Mouse (Mus musculus) heart, postnatal 10 days (tissue): Measurements from ENCODE around the gene Dnmbp. TPM values are rescaled to one million over a fixed set of nuclear protein-coding genes. Genes with fewer than 3 reads are reported as not detected.
"Not testable (repeated sequence)": the region's sequence is repeated elsewhere in the genome, so short reads cannot be mapped to it uniquely, and the experiment has no call there.

Experiments used
- DNase-seq, 2 experiments: peaks; one replicate each; pipeline ENCODE4 v3.0.0; 2021
- intact Hi-C: fragments of 180-260 bp; cut with DNase I; formaldehyde crosslinking; loops from one replicate; pipeline ENCODE4 v1.15.1; 2025
- total RNA-seq, 2 experiments: library from RNA; stranded (reverse); gene quantifications; 2 replicates each; pipeline ENCODE4 v1.2.3; 2021

Dnmbp gene
- total RNA-seq, 2 experiments from 2014 or later: 11.2 to 13.2 TPM

- DNase-seq, intact Hi-C loops: not testable (repeated sequence)
Observed at GRCm38 (mm10) chr19:43952936-43953335, 12.9 kb upstream of the Dnmbp start.

GRCm38 (mm10) chr19:43949111-43949810 is 9.3 kb upstream of the Dnmbp start:
- intact Hi-C loops: no loop called here
- DNase-seq: no peak

GRCm38 (mm10) chr19:43944566-43944965 is 4.6 kb upstream of the Dnmbp start:
- intact Hi-C loops: loop anchor here (5.0 kb wide), 1 partner anchor 92 kb away; no protein-coding TSS in a partner anchor

GRCm38 (mm10) chr19:43943076-43943475 is 3.1 kb upstream of the Dnmbp start:
- no peak for DNase-seq
- intact Hi-C loops: loop anchor here (5.0 kb wide), 1 partner anchor 91 kb away; no protein-coding TSS in a partner anchor

More at GRCm38 (mm10) chr19:43944566-43944965, 4.6 kb upstream of the Dnmbp start:
- no peak for DNase-seq

GRCm38 (mm10) chr19:43939171-43939768 is 721 bp downstream of the Dnmbp start:
- peak in 1 of 2 experiments; percentile 17 for DNase-seq
- intact Hi-C loops: loop anchor here (2.0 kb wide), 1 partner anchor 18 kb away; no protein-coding TSS in a partner anchor

- intact Hi-C loops: loop anchor here (2.0 kb wide), 1 partner anchor 18 kb away; no protein-coding TSS in a partner anchor
Observed at GRCm38 (mm10) chr19:43938355-43938754, 1.6 kb downstream of the Dnmbp start.

GRCm38 (mm10) chr19:43930926-43931325 is 9.1 kb downstream of the Dnmbp start:
- intact Hi-C loops: loop anchor here (5.0 kb wide), 1 partner anchor 179 kb away; the partner anchor contains the start of genes Cox15 and Cutc
- no peak for DNase-seq

More at GRCm38 (mm10) chr19:43938355-43938754, 1.6 kb downstream of the Dnmbp start:
- no peak for DNase-seq

GRCm38 (mm10) chr19:43930366-43930765 is 9.6 kb downstream of the Dnmbp start:
- DNase-seq: no peak
- intact Hi-C loops: loop anchor here (5.0 kb wide), 1 partner anchor 178 kb away; the partner anchor contains the start of genes Cox15 and Cutc

- DNase-seq: no peak
- intact Hi-C loops: loop anchor here (5.0 kb wide), 1 partner anchor 178 kb away; the partner anchor contains the start of genes Cox15 and Cutc
Observed at GRCm38 (mm10) chr19:43929869-43930268, 10.1 kb downstream of the Dnmbp start.

GRCm38 (mm10) chr19:43927967-43928366 is 12.0 kb downstream of the Dnmbp start:
- DNase-seq: no peak
- intact Hi-C loops: no loop called here

- intact Hi-C loops: no loop called here
- DNase-seq: peak in 1 of 2 experiments; percentile 22
Observed at GRCm38 (mm10) chr19:43927057-43927456, 12.9 kb downstream of the Dnmbp start.

GRCm38 (mm10) chr19:43926141-43926987 is 13.6 kb downstream of the Dnmbp start:
- DNase-seq: no peak
- intact Hi-C loops: no loop called here

GRCm38 (mm10) chr19:43924361-43924760 is 15.6 kb downstream of the Dnmbp start:
- no peak for DNase-seq
- intact Hi-C loops: no loop called here

GRCm38 (mm10) chr19:43922963-43923362 is 17.0 kb downstream of the Dnmbp start:
- intact Hi-C loops: no loop called here
- DNase-seq: no peak

GRCm38 (mm10) chr19:43921410-43921809 is 18.6 kb downstream of the Dnmbp start:
- intact Hi-C loops: loop anchor here (2.0 kb wide), 1 partner anchor 17 kb away; no protein-coding TSS in a partner anchor
- no peak for DNase-seq

- peak in 1 of 2 experiments; percentile 28 for DNase-seq
- intact Hi-C loops: loop anchor here (2.0 kb wide), 1 partner anchor 18 kb away; no protein-coding TSS in a partner anchor
Observed at GRCm38 (mm10) chr19:43920453-43921300, 19.3 kb downstream of the Dnmbp start.

GRCm38 (mm10) chr19:43919841-43920240 is 20.1 kb downstream of the Dnmbp start:
- no peak for DNase-seq
- intact Hi-C loops: loop anchor here (2.0 kb wide), 1 partner anchor 19 kb away; no protein-coding TSS in a partner anchor

- intact Hi-C loops: no loop called here
- no peak for DNase-seq
Observed at GRCm38 (mm10) chr19:43918834-43919233, 21.2 kb downstream of the Dnmbp start.

GRCm38 (mm10) chr19:43917763-43918162 is 22.2 kb downstream of the Dnmbp start:
- no peak for DNase-seq
- intact Hi-C loops: no loop called here

- intact Hi-C loops: no loop called here
- DNase-seq: no peak
Observed at GRCm38 (mm10) chr19:43917406-43917691, 22.6 kb downstream of the Dnmbp start.
